8 mouse cellular contexts compared by ENCODE assay signal in genomic region chr1:171631447-171631846, GRCm38 (mm10). TPM values are rescaled to one million over a fixed set of nuclear protein-coding genes. Genes with fewer than 3 reads are reported as not detected.
DNase-seq lines count a peak whose midpoint lies in the region; ATAC-seq lines count a peak whose summit lies in the region.
"Had no signal": no experiment of that assay in that cellular context is flagged by ENCODE, and none has a peak within 500 bp of the region (broad histone marks: within the 10 kb centered on the region; RNA-seq: fewer than 3 reads in every experiment).

No protein-coding gene starts in this region.

- DNase-seq in left cerebral cortex, postnatal 14 days (ENCODE audit: low spot score in 2 of 2), result peak; percentile 56 to 67
- no peak for DNase-seq in left cerebral cortex, adult 18-20 months (ENCODE audit: low spot score in 2 of 2)
- DNase-seq in NIH3T3 (ENCODE audit: low read depth), result peak; percentile 21
- DNase-seq in heart, adult 9 months (ENCODE audit: low spot score in 2 of 2), result peak; percentile 43 to 60
- no peak for DNase-seq in spleen, postnatal 14 days (ENCODE audit: low spot score in 2 of 2)
- no peak for DNase-seq in testis, postnatal 10 days (ENCODE audit: low spot score)

- ATAC-seq in monocyte, adult 5-6 weeks (replicated peaks; ENCODE audit: insufficient number of reproducible peaks, low FRiP score, low TSS enrichment, poor library complexity, severe bottlenecking), result peak; percentile 89

- intact Hi-C loops in left cerebral cortex, postnatal 14 days (cut with DNase I), result no loop called here

RNA-seq across cellular contexts. Expression of gene Slamf7, which starts 21.4 kb away (rescaled TPM):
- under 1 TPM in 1 of 2 experiments, not detected in 1; 0.11 TPM for total RNA-seq in left cerebral cortex, postnatal 14 days (2021)
- total RNA-seq in left cerebral cortex, adult 18-20 months (2021), result not detected
- 37.7 to 95.2 TPM (median 47.4 TPM) in 3 replicates for total RNA-seq in monocyte, adult 5-6 weeks (2017)
- total RNA-seq: layer of hippocampus, postnatal 14 days had no signal

RNA-seq across cellular contexts. Expression of gene Ly9, which starts 24.2 kb away (rescaled TPM):
- total RNA-seq in left cerebral cortex, postnatal 14 days (2021), result not detected
- total RNA-seq in left cerebral cortex, adult 18-20 months (2021), result not detected
- total RNA-seq in monocyte, adult 5-6 weeks (2017), result 71.1 to 137 TPM (median 80.7 TPM) in 3 replicates
- total RNA-seq: layer of hippocampus, postnatal 14 days had no signal

RNA-seq across cellular contexts. Expression of gene Cd48, which starts 50.4 kb away (rescaled TPM):
- total RNA-seq in left cerebral cortex, postnatal 14 days (2021), result under 1 TPM; 0.38 to 0.40 TPM
- total RNA-seq in left cerebral cortex, adult 18-20 months (2021), result under 1 TPM; 0.51 to 0.77 TPM
- 279 to 329 TPM (median 318 TPM) in 3 replicates for total RNA-seq in monocyte, adult 5-6 weeks (2017)
- total RNA-seq: layer of hippocampus, postnatal 14 days had no signal

Comparison
In these comparisons a context has a peak if more than half of its experiments do, and no peak if none do; other contexts are left out.
1. DNase-seq: peak in left cerebral cortex, postnatal 14 days (2 of 2), NIH3T3 (single experiment) and heart, adult 9 months (2 of 2); none in left cerebral cortex, adult 18-20 months (0 of 2), spleen, postnatal 14 days (0 of 2) and testis, postnatal 10 days (single experiment).
2. RNA of gene Slamf7, which starts 21.4 kb away (total RNA-seq): 37.7 to 95.2 TPM in monocyte, adult 5-6 weeks; 0.11 TPM in left cerebral cortex, postnatal 14 days and not detected in left cerebral cortex, adult 18-20 months; every median in the first group is over 10 times any median in the second.
3. RNA of gene Ly9, which starts 24.2 kb away (total RNA-seq): 71.1 to 137 TPM in monocyte, adult 5-6 weeks; not detected in left cerebral cortex, adult 18-20 months and not detected in left cerebral cortex, postnatal 14 days; every median in the first group is over 10 times any median in the second.
4. RNA of gene Cd48, which starts 50.4 kb away (total RNA-seq): 279 to 329 TPM in monocyte, adult 5-6 weeks; 0.51 to 0.77 TPM in left cerebral cortex, adult 18-20 months and 0.38 to 0.40 TPM in left cerebral cortex, postnatal 14 days; every median in the first group is over 100 times any median in the second.